Mouse (Mus musculus) MEL (cell line): ENCODE data around the gene Glt28d2. TPM values are rescaled to one million over a fixed set of nuclear protein-coding genes. Genes with fewer than 3 reads are reported as not detected.

Experiments used
- DNase-seq: peaks from one replicate; pipeline ENCODE4 v3.0.0; 2011; ENCODE audit warnings: low read depth, low spot score
- H3K27ac ChIP-seq: 2 replicates; pipeline ENCODE4 v1.5.1; 2012; ENCODE audit warnings: low read depth, mild to moderate bottlenecking, control low read depth, low read length, moderate library complexity; ENCODE audit not compliant: control insufficient read depth
- H3K27me3 ChIP-seq, 2 experiments: fragments of 150-350 bp in 1 of 2; sonication (generic) in 1 of 2; 2 replicates each; pipeline ENCODE4 v1.6.1; 2012; ENCODE audit warnings: low read length in 2 of 2, mild to moderate bottlenecking in 2 of 2, improper control_type of control experiment in 1 of 2, moderate library complexity in 1 of 2; ENCODE audit not compliant: insufficient read depth in 2 of 2, control insufficient read depth in 1 of 2
- H3K36me3 ChIP-seq, 2 experiments: 2 replicates each; pipeline ENCODE4 v1.6.1; 2012 to 2014; ENCODE audit warnings: low read length in 2 of 2, improper control_type of control experiment in 1 of 2, inconsistent platforms in 1 of 2, mild to moderate bottlenecking in 1 of 2; ENCODE audit not compliant: insufficient read depth in 2 of 2, control insufficient read depth in 1 of 2
- H3K4me1 ChIP-seq, 2 experiments: fragments of 150-350 bp in 1 of 2; sonication (generic) in 1 of 2; 2 replicates each; pipeline ENCODE4 v1.6.1; 2012; ENCODE audit warnings: low read length in 2 of 2, improper control_type of control experiment in 1 of 2, mild to moderate bottlenecking in 1 of 2; ENCODE audit not compliant: insufficient read depth in 2 of 2, control insufficient read depth in 1 of 2
- H3K4me3 ChIP-seq, 2 experiments: fragments of 150-350 bp in 1 of 2; sonication (generic) in 1 of 2; 2 replicates each; pipeline ENCODE4 v1.5.1; 2012; ENCODE audit warnings: low read depth in 2 of 2, low read length in 2 of 2, mild to moderate bottlenecking in 2 of 2, moderate library complexity in 2 of 2, control low read depth in 1 of 2, improper control_type of control experiment in 1 of 2; ENCODE audit not compliant: control insufficient read depth in 1 of 2, insufficient read depth in 1 of 2
- H3K79me2 ChIP-seq: 2 replicates; pipeline ENCODE4 v1.6.1; 2012; ENCODE audit warnings: mild to moderate bottlenecking, low read length, moderate library complexity; ENCODE audit not compliant: control insufficient read depth, poor library complexity, insufficient read depth
- H3K9ac ChIP-seq: 2 replicates; pipeline ENCODE4 v1.6.1; 2012; ENCODE audit warnings: low read depth, mild to moderate bottlenecking, control low read depth, low read length, moderate library complexity; ENCODE audit not compliant: control insufficient read depth, poor library complexity, severe bottlenecking
- H3K9me3 ChIP-seq: fragments of 150-350 bp; sonication (generic); replicated peaks from 2 replicates; pipeline ENCODE4 v1.6.1; 2012; ENCODE audit warnings: mild to moderate bottlenecking, low read length, improper control_type of control experiment, moderate library complexity; ENCODE audit not compliant: insufficient read depth
- CHD1 ChIP-seq: IDR thresholded peaks from 2 replicates; pipeline ENCODE4 v1.6.1; 2012; ENCODE audit warnings: low read depth, mild to moderate bottlenecking, inconsistent platforms, low read length, improper control_type of control experiment
- CHD2 ChIP-seq: IDR thresholded peaks from 2 replicates; pipeline ENCODE4 v1.6.1; 2011; ENCODE audit warnings: low read length, improper control_type of control experiment
- CTCF ChIP-seq, 3 experiments: IDR thresholded peaks in 2 of 3; conservative IDR thresholded peaks in 1 of 3; 2 replicates each; pipeline ENCODE4 v1.5.1; 2011 to 2012; ENCODE audit warnings: low read length in 3 of 3, low read depth in 2 of 3, mild to moderate bottlenecking in 2 of 3, improper control_type of control experiment in 1 of 3, inconsistent platforms in 1 of 3, mixed read lengths in 1 of 3, moderate library complexity in 1 of 3; ENCODE audit not compliant: control insufficient read depth in 1 of 3, insufficient read depth in 1 of 3, poor library complexity in 1 of 3, severe bottlenecking in 1 of 3
- E2F4 ChIP-seq: IDR thresholded peaks from 2 replicates; pipeline ENCODE4 v1.6.1; 2011; ENCODE audit warnings: low read depth, low read length, improper control_type of control experiment, borderline replicate concordance
- ELF1 ChIP-seq: IDR thresholded peaks from 2 replicates; pipeline ENCODE4 v1.6.1; 2014; ENCODE audit warnings: low read depth, mild to moderate bottlenecking, inconsistent platforms, low read length, improper control_type of control experiment, moderate library complexity
- ETS1 ChIP-seq: IDR thresholded peaks from 2 replicates; pipeline ENCODE4 v1.6.1; 2012; ENCODE audit warnings: low read depth, mild to moderate bottlenecking, inconsistent platforms, low read length, improper control_type of control experiment, moderate library complexity
- GABPA ChIP-seq: IDR thresholded peaks from 2 replicates; pipeline ENCODE4 v1.6.1; 2012; ENCODE audit warnings: low read depth, mild to moderate bottlenecking, inconsistent platforms, low read length, improper control_type of control experiment, moderate library complexity
- GATA1 ChIP-seq: IDR thresholded peaks from 2 replicates; pipeline ENCODE4 v1.6.1; 2011; ENCODE audit warnings: low read depth, low read length, improper control_type of control experiment
- HCFC1 ChIP-seq: IDR thresholded peaks from 2 replicates; pipeline ENCODE4 v1.6.1; 2012; ENCODE audit warnings: low read depth, mild to moderate bottlenecking, inconsistent platforms, low read length, improper control_type of control experiment, moderate library complexity
- KAT2A ChIP-seq: conservative IDR thresholded peaks from 2 replicates; pipeline ENCODE4 v1.6.1; 2012; ENCODE audit warnings: low read depth, low read length, improper control_type of control experiment, inconsistent platforms
- MAX ChIP-seq: IDR thresholded peaks from 2 replicates; pipeline ENCODE4 v1.6.1; 2011; ENCODE audit warnings: low read length, improper control_type of control experiment
- MXI1 ChIP-seq: IDR thresholded peaks from 2 replicates; pipeline ENCODE4 v1.6.1; 2011; ENCODE audit warnings: mild to moderate bottlenecking, low read depth, low read length, improper control_type of control experiment
- MYB ChIP-seq: IDR thresholded peaks from 2 replicates; pipeline ENCODE4 v1.6.1; 2011; ENCODE audit warnings: mild to moderate bottlenecking, low read depth, low read length, improper control_type of control experiment
- MYC ChIP-seq: IDR thresholded peaks from 2 replicates; pipeline ENCODE4 v1.6.1; 2011; ENCODE audit warnings: low read depth, mild to moderate bottlenecking, low read length, improper control_type of control experiment, moderate library complexity
- NELFE ChIP-seq: IDR thresholded peaks from 2 replicates; pipeline ENCODE4 v1.6.1; 2011; ENCODE audit warnings: low read depth, low read length, improper control_type of control experiment
- NRF1 ChIP-seq: IDR thresholded peaks from 2 replicates; pipeline ENCODE4 v1.6.1; 2014; ENCODE audit warnings: low read depth, mild to moderate bottlenecking, inconsistent platforms, low read length, improper control_type of control experiment, moderate library complexity; ENCODE audit not compliant: poor library complexity, insufficient read depth, severe bottlenecking
- POLR2A ChIP-seq, 2 experiments: IDR thresholded peaks; 2 replicates each; pipeline ENCODE4 v1.6.1; 2011 to 2012; ENCODE audit warnings: low read length in 2 of 2, mild to moderate bottlenecking in 2 of 2, control low read depth in 1 of 2, improper control_type of control experiment in 1 of 2, low read depth in 1 of 2, moderate library complexity in 1 of 2; ENCODE audit not compliant: control insufficient read depth in 1 of 2, insufficient read depth in 1 of 2, poor library complexity in 1 of 2
- POLR2AphosphoS5 ChIP-seq: IDR thresholded peaks from 2 replicates; pipeline ENCODE4 v1.6.1; 2012; ENCODE audit warnings: low read depth, borderline replicate concordance, mild to moderate bottlenecking, inconsistent platforms, low read length, moderate library complexity, mixed read lengths
- RAD21 ChIP-seq: IDR thresholded peaks from 2 replicates; pipeline ENCODE4 v1.6.1; 2011; ENCODE audit warnings: mild to moderate bottlenecking, low read depth, low read length, improper control_type of control experiment
- RCOR1 ChIP-seq: IDR thresholded peaks from 2 replicates; pipeline ENCODE4 v1.6.1; 2012; ENCODE audit warnings: low read depth, mild to moderate bottlenecking, inconsistent platforms, low read length, improper control_type of control experiment
- SMC3 ChIP-seq: IDR thresholded peaks from 2 replicates; pipeline ENCODE4 v1.6.1; 2011; ENCODE audit warnings: low read depth, low read length, improper control_type of control experiment
- TCF12 ChIP-seq: IDR thresholded peaks from 2 replicates; pipeline ENCODE4 v1.6.1; 2014; ENCODE audit warnings: low read depth, mild to moderate bottlenecking, inconsistent platforms, low read length, improper control_type of control experiment, moderate library complexity
- UBTF ChIP-seq: IDR thresholded peaks from 2 replicates; pipeline ENCODE4 v1.6.1; 2012; ENCODE audit warnings: low read depth, mild to moderate bottlenecking, inconsistent platforms, low read length, improper control_type of control experiment, moderate library complexity, borderline replicate concordance; ENCODE audit not compliant: insufficient read depth
- USF1 ChIP-seq: IDR thresholded peaks from 2 replicates; pipeline ENCODE4 v1.6.1; 2014; ENCODE audit warnings: low read depth, mild to moderate bottlenecking, inconsistent platforms, low read length, improper control_type of control experiment, moderate library complexity
- ZC3H11A ChIP-seq: IDR thresholded peaks from 2 replicates; pipeline ENCODE4 v1.6.1; 2012; ENCODE audit warnings: low read depth, mild to moderate bottlenecking, inconsistent platforms, low read length, improper control_type of control experiment
- ZMIZ1 ChIP-seq: IDR thresholded peaks from 2 replicates; pipeline ENCODE4 v1.6.1; 2012; ENCODE audit warnings: low read depth, mild to moderate bottlenecking, inconsistent platforms, low read length, improper control_type of control experiment, moderate library complexity
- ZNF384 ChIP-seq: IDR thresholded peaks from 2 replicates; pipeline ENCODE4 v1.6.1; 2012; ENCODE audit warnings: low read depth, mild to moderate bottlenecking, inconsistent platforms, low read length, improper control_type of control experiment
- polyA plus RNA-seq, 2 experiments: library from polyadenylated mRNA; stranded (reverse) in 1 of 2; unstranded in 1 of 2; fragments of >175 nt in 1 of 2; fragments of >200 nt in 1 of 2; gene quantifications; 2 replicates each; pipeline versions ENCODE4 v1.2.1 to v1.2.4; 2012; ENCODE audit warnings: low replicate concordance in 2 of 2, low read depth in 1 of 2; ENCODE audit not compliant: insufficient read length in 2 of 2, insufficient read depth in 1 of 2, missing spikeins in 1 of 2
- total RNA-seq: library from RNA; depleted of rRNA; stranded (reverse); fragments of 300-350 nt; gene quantifications from 2 replicates; pipeline ENCODE4 v1.2.3, GENCODE M21; 2012

Glt28d2 gene
- total and polyA plus RNA-seq, 3 experiments = not detected

DNA sequence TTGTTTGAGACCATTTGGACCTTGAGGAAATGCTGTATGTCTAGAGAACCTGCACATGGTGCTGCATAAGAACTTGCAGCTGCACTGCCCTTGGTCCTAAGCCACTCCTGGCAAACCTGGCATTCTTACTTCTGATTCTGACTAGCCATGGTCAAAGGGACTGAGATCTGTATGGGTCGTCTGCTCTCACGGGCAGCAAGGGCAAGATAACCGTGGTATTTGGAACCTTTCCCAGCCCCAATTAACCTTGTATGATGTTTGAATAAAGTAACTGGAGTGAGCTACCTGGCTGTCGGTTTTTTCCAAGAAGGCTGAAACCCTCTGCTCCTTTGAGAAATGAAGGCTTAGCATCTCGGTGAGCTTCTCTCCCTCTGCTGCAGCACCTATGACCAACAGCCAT lies 8.4 kb downstream of the Glt28d2 start:
- no peaks in the 10 kb centered on the region for H3K27me3 ChIP-seq
- H3K9me3 ChIP-seq = no peaks in the 10 kb centered on the region
- no peaks in the 10 kb centered on the region for H3K4me1 ChIP-seq
- H3K79me2 ChIP-seq = no peaks in the 10 kb centered on the region
- no peak for DNase-seq
- H3K4me3 ChIP-seq = no peak overlapping the region
- H3K9ac ChIP-seq = no peak overlapping the region
- TF ChIP-seq ELF1 (no peak), MYC (no peak), ZC3H11A (no peak), ZMIZ1 (no peak), TCF12 (no peak), UBTF (no peak), CHD1 (no peak), E2F4 (no peak), MYB (no peak), ZNF384 (no peak), NRF1 (no peak), GABPA (no peak), RAD21 (no peak), HCFC1 (no peak), CTCF (IDR thresholded peaks at IDR 0.05 in 2 of 3, conservative IDR thresholded peaks at IDR 0.05 in 1 of 3; ENCODE audit: control insufficient read depth in 1 of 3, insufficient read depth in 1 of 3, low read depth in 2 of 3, low read length in 3 of 3, poor library complexity in 1 of 3, severe bottlenecking in 1 of 3) (no peak), SMC3 (no peak)
- TF ChIP-seq, all 39 proteins: peak for 0
- H3K36me3 ChIP-seq = no peaks in the 10 kb centered on the region
- H3K27ac ChIP-seq = no peak overlapping the region

DNA sequence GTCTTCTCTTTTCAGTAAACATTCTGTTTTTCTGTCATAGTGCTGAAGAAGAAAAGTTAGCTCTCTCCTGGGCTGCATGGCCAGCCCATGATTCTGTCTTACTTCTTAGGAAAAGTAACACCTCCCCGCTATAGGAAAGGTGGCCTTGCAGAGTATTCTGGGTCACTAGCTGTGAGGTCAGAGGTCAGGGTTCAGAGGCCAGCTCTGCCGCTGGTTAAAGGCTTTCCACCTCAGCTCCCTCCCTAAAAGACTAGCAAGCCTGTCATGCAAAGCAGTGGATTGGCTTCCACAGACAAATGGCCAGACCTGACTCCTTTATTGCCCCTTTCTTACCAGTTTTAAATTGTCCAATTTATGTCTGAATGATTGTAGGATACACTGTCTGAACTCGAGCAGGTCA lies 23.3 kb downstream of the Glt28d2 start:
- H3K27ac ChIP-seq = no peak overlapping the region
- DNase-seq = no peak
- no peak overlapping the region for H3K9ac ChIP-seq
- TF ChIP-seq NRF1 (no peak), CHD2 (no peak), HCFC1 (no peak), UBTF (no peak), ETS1 (no peak), CHD1 (no peak), NELFE (no peak), USF1 (no peak), RCOR1 (no peak), POLR2A (IDR thresholded peaks at IDR 0.05; ENCODE audit: control insufficient read depth in 1 of 2, insufficient read depth in 1 of 2, low read depth in 1 of 2, low read length in 2 of 2, poor library complexity in 1 of 2) (no peak), TCF12 (no peak), GATA1 (no peak), MAX (no peak), POLR2AphosphoS5 (no peak), MXI1 (no peak), GABPA (no peak), KAT2A (no peak)
- H3K9me3 ChIP-seq = no peaks in the 10 kb centered on the region
- H3K27me3 ChIP-seq = no peaks in the 10 kb centered on the region; a peak in 1 of 4 replicates
- H3K36me3 ChIP-seq = peaks cover 0 to 2% of the 10 kb centered on the region in 2 experiments; a peak in 2 of 4 replicates
- no peak overlapping the region for H3K4me3 ChIP-seq
- H3K4me1 ChIP-seq = no peaks in the 10 kb centered on the region; a peak in 1 of 4 replicates
- no peaks in the 10 kb centered on the region for H3K79me2 ChIP-seq
